Mouse (Mus musculus) C2C12 (cell line): ENCODE data around the gene Sufu.

Experiments
- CTCF ChIP-seq: IDR thresholded peaks from one replicate; pipeline ENCODE4 v1.5.1; 2011; ENCODE audit not compliant: control insufficient read depth, insufficient read depth, insufficient read length
- FOSL1 ChIP-seq: IDR thresholded peaks from one replicate; pipeline ENCODE4 v1.8.0; 2011; ENCODE audit warnings: mild to moderate bottlenecking, low read length; ENCODE audit not compliant: poor library complexity, insufficient read depth, severe bottlenecking
- MAX ChIP-seq: IDR thresholded peaks from one replicate; pipeline ENCODE4 v1.6.1; 2011; ENCODE audit warnings: mild to moderate bottlenecking, control low read depth
- MYOD1 ChIP-seq: IDR thresholded peaks from one replicate; pipeline ENCODE4 v1.6.1; 2011; ENCODE audit warnings: low read depth; ENCODE audit not compliant: control insufficient read depth, insufficient read length
- USF1 ChIP-seq: IDR thresholded peaks from one replicate; pipeline ENCODE4 v1.6.1; 2011; ENCODE audit warnings: low read depth, mild to moderate bottlenecking, control low read depth, moderate library complexity

DNA sequence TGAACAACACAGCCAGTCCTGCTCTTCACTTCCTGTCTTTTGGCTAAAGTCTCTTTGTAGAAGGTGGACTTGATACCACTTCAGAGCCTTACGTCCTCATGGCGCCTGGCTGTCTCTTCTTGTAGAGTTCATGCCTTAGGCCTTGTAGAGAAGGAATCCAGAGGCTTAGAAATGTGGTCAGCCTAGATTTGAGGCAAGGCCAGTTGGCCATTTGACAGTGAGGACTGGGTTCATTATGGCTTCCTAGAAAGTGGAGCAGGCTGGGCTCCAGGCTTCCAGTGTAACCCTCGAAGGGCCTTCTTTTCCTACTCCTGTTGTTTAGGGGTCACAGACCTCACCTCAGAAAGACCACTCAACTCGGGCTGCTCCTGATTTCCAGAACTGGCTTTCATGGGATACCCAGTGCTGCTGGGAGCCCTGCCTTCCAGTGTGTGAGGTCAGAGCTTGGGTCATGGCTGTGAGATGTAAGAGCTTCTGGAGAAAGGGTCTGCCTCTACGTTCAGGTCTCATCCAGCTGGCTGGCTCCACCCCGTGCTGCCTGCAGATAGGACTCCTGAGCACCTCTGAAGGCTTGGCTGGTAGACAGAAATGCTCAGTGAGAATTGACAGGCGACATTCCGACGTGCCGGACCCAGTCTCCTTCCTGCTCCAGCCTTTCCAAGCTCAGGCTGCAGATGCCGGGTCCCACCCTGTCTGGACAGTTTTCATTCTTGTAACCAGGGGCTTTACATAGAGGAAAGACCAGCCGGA, 15.5 kb downstream of the Sufu start:
- TF ChIP-seq CTCF: no peak
- no peak for TF ChIP-seq FOSL1
- no peak for TF ChIP-seq USF1
- no peak for TF ChIP-seq MAX
- TF ChIP-seq MYOD1: no peak
